Mouse (Mus musculus) bone marrow, adult 2 months (tissue): Measurements from ENCODE around the gene H2al1b.
"Not testable (repeated sequence)": the region's sequence is repeated elsewhere in the genome, so short reads cannot be mapped to it uniquely, and the experiment has no call there.

ENCODE experiments used
- CTCF ChIP-seq: fragments of 200-500 bp; IDR thresholded peaks from 2 replicates; pipeline ENCODE4 v1.5.1; 2011; ENCODE audit warnings: low read length, control low read depth; ENCODE audit not compliant: control insufficient read depth, insufficient read depth
- POLR2A ChIP-seq: fragments of 200-500 bp; IDR thresholded peaks from 2 replicates; pipeline ENCODE4 v1.6.1; 2011; ENCODE audit warnings: low read depth, mild to moderate bottlenecking, control low read depth, low read length, borderline replicate concordance; ENCODE audit not compliant: control insufficient read depth

DNA sequence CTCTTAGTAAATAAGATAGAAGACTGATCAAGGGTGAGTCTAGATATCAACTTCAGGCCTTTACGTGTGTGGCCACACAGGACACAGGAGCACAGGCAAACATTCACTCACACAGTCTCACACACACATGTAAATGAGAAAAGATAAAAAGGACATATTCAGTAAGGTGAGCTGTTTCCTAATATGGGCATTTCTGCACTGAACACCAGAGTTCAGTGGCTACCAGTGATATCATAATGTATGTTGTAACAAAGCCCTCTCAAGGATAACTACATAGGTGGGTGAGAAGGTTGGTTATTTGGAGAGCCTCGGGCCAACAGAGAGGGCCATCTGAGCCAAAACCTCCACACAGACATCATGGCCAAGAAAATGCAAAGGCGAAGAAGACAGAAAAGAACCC, 9.4 kb downstream of the H2al1b start, which contains the start of gene H2al1e:
- not testable (repeated sequence) for TF ChIP-seq POLR2A, CTCF
